ENCODE assay signal across 17 mouse cellular contexts in the genomic region with DNA sequence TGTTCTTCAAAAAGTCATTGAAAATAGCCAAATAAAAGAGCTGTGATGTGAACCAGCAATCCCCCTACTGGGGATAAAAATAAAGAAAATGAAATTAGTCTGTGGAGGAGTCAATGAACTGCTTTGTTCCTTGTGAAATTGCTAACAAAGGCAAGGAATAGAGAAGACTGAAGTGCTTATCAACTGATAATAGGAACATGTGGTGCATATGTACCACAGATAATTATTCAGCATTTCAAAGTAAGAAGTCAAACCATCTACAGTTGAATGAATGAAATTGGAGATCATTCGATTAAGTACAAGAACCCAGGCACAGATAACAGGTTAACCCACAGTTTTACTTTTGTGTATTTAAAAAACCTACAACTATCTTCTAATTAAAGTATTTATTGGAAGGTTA.
DNase-seq lines count a peak whose midpoint lies in the region; TF ChIP-seq lines count a peak whose summit lies in the region.
"Had no signal": no experiment of that assay in that cellular context is flagged by ENCODE, and none has a peak within 500 bp of the region (broad histone marks: within the 10 kb centered on the region; RNA-seq: fewer than 3 reads in every experiment).

No protein-coding gene starts in this region.

- H3K79me2 ChIP-seq in MEL (ENCODE audit: control insufficient read depth, insufficient read depth, low read length, poor library complexity) = no peaks in the 10 kb centered on the region

- H3K27me3 ChIP-seq in MEL (ENCODE audit: control insufficient read depth in 1 of 2, insufficient read depth in 2 of 2, low read length in 2 of 2) = no peaks in the 10 kb centered on the region
- H3K27me3 ChIP-seq: CH12.LX, Patski had no signal

- peaks cover 0 to 6% of the 10 kb centered on the region in 2 experiments; a peak in 2 of 4 replicates for H3K36me3 ChIP-seq in MEL (ENCODE audit: control insufficient read depth in 1 of 2, insufficient read depth in 2 of 2, low read length in 2 of 2)
- H3K36me3 ChIP-seq: G1E had no signal

- no peaks in the 10 kb centered on the region for H3K9me3 ChIP-seq in MEL (replicated peaks; ENCODE audit: insufficient read depth, low read length)

- DNase-seq in MEL (ENCODE audit: low read depth, low spot score) = peak; percentile 36
- DNase-seq in heart, postnatal 4 days = no peak
- DNase-seq: adrenal gland, adult 2 months; adrenal gland, adult 8-10 months; adrenal gland, postnatal 10 days; adrenal gland, postnatal 14 days; adrenal gland, postnatal 25 days; adrenal gland, postnatal 36 days; B cell, adult 2 months; cerebellum, adult 11 months; cerebellum, adult 11-12 months; cerebellum, adult 18-20 months; cerebellum, adult 2 months; cerebellum, adult 8-10 months had no signal

- H3K27ac ChIP-seq in MEL (ENCODE audit: control insufficient read depth, low read depth, low read length) = no peak overlapping the region

- TF ChIP-seq RAD21 in MEL (IDR thresholded peaks at IDR 0.05; ENCODE audit: low read depth, low read length) = no peak

- peak; percentile 80 to 83 for TF ChIP-seq EP300 in MEL (IDR thresholded peaks at IDR 0.05; ENCODE audit: low read depth in 1 of 2, low read length in 2 of 2)

- H3K4me1 ChIP-seq in MEL (ENCODE audit: control insufficient read depth in 1 of 2, insufficient read depth in 2 of 2, low read length in 2 of 2) = peaks cover 0 to 5% of the 10 kb centered on the region in 2 experiments; a peak in 3 of 4 replicates

- H3K9ac ChIP-seq in MEL (ENCODE audit: control insufficient read depth, low read depth, low read length, poor library complexity, severe bottlenecking) = no peak overlapping the region

- TF ChIP-seq POLR2A in MEL (IDR thresholded peaks at IDR 0.05; ENCODE audit: control insufficient read depth in 1 of 2, insufficient read depth in 1 of 2, low read depth in 1 of 2, low read length in 2 of 2, poor library complexity in 1 of 2) = no peak

- peak in 1 of 3 experiments; percentile 2; a peak in 1 of 6 replicates for TF ChIP-seq CTCF in MEL (IDR thresholded peaks at IDR 0.05 in 2 of 3, conservative IDR thresholded peaks at IDR 0.05 in 1 of 3; ENCODE audit: control insufficient read depth in 1 of 3, insufficient read depth in 1 of 3, low read depth in 2 of 3, low read length in 3 of 3, poor library complexity in 1 of 3, severe bottlenecking in 1 of 3)

- H3K4me3 ChIP-seq in MEL (ENCODE audit: control insufficient read depth in 1 of 2, insufficient read depth in 1 of 2, low read depth in 2 of 2, low read length in 2 of 2) = peak overlapping the region in 1 of 2 experiments; percentile 22; a peak in 1 of 4 replicates

TF ChIP-seq in MEL, 35 proteins besides CTCF, POLR2A, EP300 and RAD21:
- TF ChIP-seq NELFE (IDR thresholded peaks at IDR 0.05; ENCODE audit: low read depth, low read length) (no peak), ETS1 (IDR thresholded peaks at IDR 0.05; ENCODE audit: low read depth, low read length) (peak; percentile 64), TAL1 (IDR thresholded peaks at IDR 0.05; ENCODE audit: low read length) (no peak), MYB (IDR thresholded peaks at IDR 0.05; ENCODE audit: low read depth, low read length) (no peak), USF1 (IDR thresholded peaks at IDR 0.05; ENCODE audit: low read depth, low read length) (peak; percentile 74), GATA1 (IDR thresholded peaks at IDR 0.05; ENCODE audit: low read depth, low read length) (peak; percentile 79), ZC3H11A (IDR thresholded peaks at IDR 0.05; ENCODE audit: low read depth, low read length) (no peak), NRF1 (IDR thresholded peaks at IDR 0.05; ENCODE audit: insufficient read depth, low read depth, low read length, poor library complexity, severe bottlenecking) (no peak), TCF12 (IDR thresholded peaks at IDR 0.05; ENCODE audit: low read depth, low read length) (peak; percentile 71), MAZ (IDR thresholded peaks at IDR 0.05; ENCODE audit: low read depth, low read length) (no peak), UBTF (IDR thresholded peaks at IDR 0.05; ENCODE audit: borderline replicate concordance, insufficient read depth, low read depth, low read length) (no peak)
